ENCODE assay signal across 8 mouse cellular contexts in the genomic region with DNA sequence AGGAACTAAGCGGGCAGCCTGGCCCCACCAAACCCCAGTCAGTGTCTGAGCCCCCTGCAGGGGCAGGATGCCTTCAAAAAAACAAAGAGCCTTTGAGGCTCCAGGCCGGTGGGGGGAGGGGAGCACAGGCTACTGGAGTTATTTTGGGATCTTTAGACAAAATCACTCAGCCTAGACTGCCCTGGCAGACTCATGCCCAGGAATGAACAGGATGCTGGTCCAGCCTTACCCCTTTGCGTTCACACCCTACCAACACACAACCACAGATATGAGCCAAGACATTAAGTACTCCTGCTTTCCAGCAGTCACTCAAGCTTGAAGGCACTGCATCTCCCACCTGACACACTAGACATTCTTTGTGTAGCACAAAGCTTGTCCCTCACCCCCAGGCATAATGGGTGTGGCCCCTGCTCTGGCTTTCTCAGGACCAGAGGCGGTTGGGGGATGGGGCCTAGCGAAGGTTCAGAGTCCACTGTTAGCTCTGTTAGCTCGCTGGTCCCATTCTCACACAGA. TPM values are rescaled to one million over a fixed set of nuclear protein-coding genes. Genes with fewer than 3 reads are reported as not detected.
DNase-seq lines count a peak whose midpoint lies in the region; ATAC-seq and TF ChIP-seq lines count a peak whose summit lies in the region.

No protein-coding gene starts in this region.

- H3K27me3 ChIP-seq in cerebellum, adult 2 months (ENCODE audit: control insufficient read depth, insufficient read depth, low read length): no peaks in the 10 kb centered on the region
- H3K27me3 ChIP-seq in hindbrain, embryonic 13.5 days: no peaks in the 10 kb centered on the region
- H3K27me3 ChIP-seq in limb, embryonic 14.5 days (ENCODE audit: control insufficient read depth, insufficient read depth, low read length): no peaks in the 10 kb centered on the region
- H3K27me3 ChIP-seq in neural tube, embryonic 12.5 days (replicated peaks): no peaks in the 10 kb centered on the region

- no peak overlapping the region for H3K4me3 ChIP-seq in cerebellum, adult 2 months (replicated peaks; ENCODE audit: insufficient read depth, low read depth, low read length)
- H3K4me3 ChIP-seq in cortical plate, adult 2 months (ENCODE audit: insufficient read depth, low read length): no peak overlapping the region
- no peak overlapping the region for H3K4me3 ChIP-seq in hindbrain, embryonic 13.5 days
- H3K4me3 ChIP-seq in limb, embryonic 14.5 days (replicated peaks; ENCODE audit: low read length): no peak overlapping the region
- no peak overlapping the region for H3K4me3 ChIP-seq in neural tube, embryonic 12.5 days

- peak overlapping the region; percentile 33; the same call in 1 of the 2 replicates for H3K27ac ChIP-seq in cerebellum, adult 2 months (ENCODE audit: insufficient read depth, low read length)
- H3K27ac ChIP-seq in cortical plate, adult 2 months (ENCODE audit: insufficient read depth, low read length): peak overlapping the region; percentile 75
- H3K27ac ChIP-seq in hindbrain, embryonic 13.5 days: peak overlapping the region; percentile 89
- H3K27ac ChIP-seq in limb, embryonic 14.5 days (replicated peaks; ENCODE audit: low read depth, low read length): peak overlapping the region; percentile 34; the same call in 1 of the 2 replicates
- H3K27ac ChIP-seq in neural tube, embryonic 12.5 days: peak overlapping the region; percentile 75

- peak overlapping the region; percentile 60 for H3K9ac ChIP-seq in hindbrain, embryonic 13.5 days
- H3K9ac ChIP-seq in limb, embryonic 14.5 days (ENCODE audit: low read depth, low read length, severe bottlenecking): no peak overlapping the region
- peak overlapping the region; percentile 2; the same call in 1 of the 2 replicates for H3K9ac ChIP-seq in neural tube, embryonic 12.5 days

- 53% methylated on average over 6 of the region's 6 CpGs for WGBS in cerebellum, adult 2 months
- 8% methylated on average over 6 of the region's 6 CpGs for WGBS in hindbrain, embryonic 13.5 days
- 31% methylated on average over 6 of the region's 6 CpGs for WGBS in limb, embryonic 14.5 days
- 5% methylated on average over 6 of the region's 6 CpGs for WGBS in neural tube, embryonic 12.5 days

- peak; percentile 52 for ATAC-seq in hindbrain, embryonic 13.5 days (ENCODE audit: low FRiP score)
- peak; percentile 42 for ATAC-seq in limb, embryonic 14.5 days (ENCODE audit: low FRiP score, low read depth)
- ATAC-seq in neural tube, embryonic 12.5 days (ENCODE audit: low FRiP score, low read depth): peak; percentile 64

- peak overlapping the region; percentile 39 for H3K4me2 ChIP-seq in hindbrain, embryonic 13.5 days
- no peak overlapping the region for H3K4me2 ChIP-seq in limb, embryonic 14.5 days (replicated peaks; ENCODE audit: low read depth, low read length, severe bottlenecking)
- H3K4me2 ChIP-seq in neural tube, embryonic 12.5 days (replicated peaks): peak overlapping the region; percentile 47

- H3K36me3 ChIP-seq in hindbrain, embryonic 13.5 days: peaks cover 23% of the 10 kb centered on the region
- peaks cover 44% of the 10 kb centered on the region for H3K36me3 ChIP-seq in limb, embryonic 14.5 days (ENCODE audit: control insufficient read depth, insufficient read depth, low read length)
- peaks cover 51% of the 10 kb centered on the region for H3K36me3 ChIP-seq in neural tube, embryonic 12.5 days

- DNase-seq in cerebellum, adult 2 months: no peak
- no peak for DNase-seq in cerebellum, adult 11 months
- DNase-seq in limb, embryonic 14.5 days (ENCODE audit: low spot score): peak; percentile 23
- no peak for DNase-seq in gastrocnemius, adult 8-10 months (ENCODE audit: low spot score in 2 of 2)
- DNase-seq in T-cell, adult 2 months (ENCODE audit: low spot score): no peak

- H3K4me1 ChIP-seq in cerebellum, adult 2 months (ENCODE audit: control insufficient read depth, insufficient read depth, low read length): peaks cover 5% of the 10 kb centered on the region
- peaks cover 7% of the 10 kb centered on the region for H3K4me1 ChIP-seq in cortical plate, adult 2 months (ENCODE audit: control insufficient read depth, insufficient read depth, low read length)
- H3K4me1 ChIP-seq in hindbrain, embryonic 13.5 days (replicated peaks): peaks cover 100% of the 10 kb centered on the region
- peaks cover 34% of the 10 kb centered on the region for H3K4me1 ChIP-seq in limb, embryonic 14.5 days (ENCODE audit: control insufficient read depth, insufficient read depth, low read length)
- H3K4me1 ChIP-seq in neural tube, embryonic 12.5 days: peaks cover 98% of the 10 kb centered on the region

- no peaks in the 10 kb centered on the region for H3K9me3 ChIP-seq in hindbrain, embryonic 13.5 days
- no peaks in the 10 kb centered on the region for H3K9me3 ChIP-seq in limb, embryonic 14.5 days (ENCODE audit: control insufficient read depth, low read length)
- H3K9me3 ChIP-seq in neural tube, embryonic 12.5 days: no peaks in the 10 kb centered on the region

- no peak for TF ChIP-seq CTCF in cerebellum, adult 2 months (IDR thresholded peaks at IDR 0.05; ENCODE audit: borderline replicate concordance, insufficient read depth, low read depth, low read length)
- TF ChIP-seq CTCF in cortical plate, adult 2 months (IDR thresholded peaks at IDR 0.05; ENCODE audit: extremely low read depth, insufficient read depth, low read length): no peak

- no peak for TF ChIP-seq POLR2A in cerebellum, adult 2 months (IDR thresholded peaks at IDR 0.05; ENCODE audit: borderline replicate concordance, insufficient read depth, low read length)
- no peak for TF ChIP-seq POLR2A in cortical plate, adult 2 months (IDR thresholded peaks at IDR 0.05; ENCODE audit: extremely low read depth, insufficient read depth, low read length)
- TF ChIP-seq POLR2A in limb, embryonic 14.5 days (IDR thresholded peaks at IDR 0.05; ENCODE audit: borderline replicate concordance, extremely low read depth, insufficient read depth, insufficient read length): no peak

RNA-seq across cellular contexts. Expression of a gene that starts 8.4 kb away (rescaled TPM):
- polyA plus RNA-seq in cerebellum, adult 2 months (2012; rRNA removed): 109 and 111 TPM in 2 replicates
- polyA plus RNA-seq in cortical plate, adult 2 months (2012; rRNA removed): 186 and 206 TPM in 2 replicates
- polyA plus RNA-seq in hindbrain, embryonic 13.5 days (2015; fragmentation: Nextera tagmentation; extraction: Ambion mirVana): 120 and 132 TPM in 2 replicates
- polyA plus RNA-seq in limb, embryonic 14.5 days (2012; rRNA removed): 264 and 342 TPM in 2 replicates
- 78.5 and 92.2 TPM in 2 replicates for polyA plus RNA-seq in limb, embryonic 14.5 days (2014; fragmentation: Nextera tagmentation; extraction: Ambion mirVana)
- polyA plus RNA-seq in neural tube, embryonic 12.5 days (2016; fragmentation: Nextera tagmentation; extraction: Ambion mirVana): 149 and 165 TPM in 2 replicates
- total RNA-seq in gastrocnemius, adult 8-10 months (2022): 1 to 10 TPM; 3.3 to 5.9 (median 4.4) TPM

RNA-seq across cellular contexts. Expression of a gene that starts 11.8 kb away (rescaled TPM):
- 3.5 and 4.8 TPM in 2 replicates for polyA plus RNA-seq in cerebellum, adult 2 months (2012; rRNA removed)
- 5.6 and 8.8 TPM in 2 replicates for polyA plus RNA-seq in cortical plate, adult 2 months (2012; rRNA removed)
- 1.4 and 1.7 TPM in 2 replicates for polyA plus RNA-seq in hindbrain, embryonic 13.5 days (2015; fragmentation: Nextera tagmentation; extraction: Ambion mirVana)
- polyA plus RNA-seq in limb, embryonic 14.5 days (2012; rRNA removed): 1.4 and 1.7 TPM in 2 replicates
- 0.26 and 0.73 TPM in 2 replicates for polyA plus RNA-seq in limb, embryonic 14.5 days (2014; fragmentation: Nextera tagmentation; extraction: Ambion mirVana)
- 0.89 and 1.6 TPM in 2 replicates for polyA plus RNA-seq in neural tube, embryonic 12.5 days (2016; fragmentation: Nextera tagmentation; extraction: Ambion mirVana)
- total RNA-seq in gastrocnemius, adult 8-10 months (2022): under 1 TPM in 2 of 4 experiments, not detected in 2; 0.34 to 0.67 TPM

RNA-seq across cellular contexts. Expression of a gene that starts 14.2 kb away (rescaled TPM):
- 6.6 and 6.8 TPM in 2 replicates for polyA plus RNA-seq in cerebellum, adult 2 months (2012; rRNA removed)
- 3.5 and 3.7 TPM in 2 replicates for polyA plus RNA-seq in cortical plate, adult 2 months (2012; rRNA removed)
- 4.9 and 6.8 TPM in 2 replicates for polyA plus RNA-seq in hindbrain, embryonic 13.5 days (2015; fragmentation: Nextera tagmentation; extraction: Ambion mirVana)
- polyA plus RNA-seq in limb, embryonic 14.5 days (2012; rRNA removed): 2.2 and 2.4 TPM in 2 replicates
- polyA plus RNA-seq in limb, embryonic 14.5 days (2014; fragmentation: Nextera tagmentation; extraction: Ambion mirVana): 0.41 and 1.4 TPM in 2 replicates
- 6.8 and 7.0 TPM in 2 replicates for polyA plus RNA-seq in neural tube, embryonic 12.5 days (2016; fragmentation: Nextera tagmentation; extraction: Ambion mirVana)
- total RNA-seq in gastrocnemius, adult 8-10 months (2022): 1 to 10 TPM; 4.3 to 6.3 (median 4.8) TPM

RNA-seq across cellular contexts. Expression of a gene that starts 26.8 kb away (rescaled TPM):
- polyA plus RNA-seq in cerebellum, adult 2 months (2012; rRNA removed): 1.3 and 1.4 TPM in 2 replicates
- polyA plus RNA-seq in cortical plate, adult 2 months (2012; rRNA removed): 0.57 and 0.65 TPM in 2 replicates
- polyA plus RNA-seq in hindbrain, embryonic 13.5 days (2015; fragmentation: Nextera tagmentation; extraction: Ambion mirVana): 2.5 and 2.7 TPM in 2 replicates
- polyA plus RNA-seq in limb, embryonic 14.5 days (2012; rRNA removed): 0.25 and 0.54 TPM in 2 replicates
- polyA plus RNA-seq in limb, embryonic 14.5 days (2014; fragmentation: Nextera tagmentation; extraction: Ambion mirVana): 1.0 and 1.2 TPM in 2 replicates
- polyA plus RNA-seq in neural tube, embryonic 12.5 days (2016; fragmentation: Nextera tagmentation; extraction: Ambion mirVana): 1.7 and 2.0 TPM in 2 replicates
- 100 to 1,000 TPM; 149 to 208 (median 179) TPM for total RNA-seq in gastrocnemius, adult 8-10 months (2022)

RNA-seq across cellular contexts. Expression of a gene that starts 45.8 kb away (rescaled TPM):
- 93.4 and 101 TPM in 2 replicates for polyA plus RNA-seq in cerebellum, adult 2 months (2012; rRNA removed)
- 70.6 and 79.0 TPM in 2 replicates for polyA plus RNA-seq in cortical plate, adult 2 months (2012; rRNA removed)
- 26.4 and 26.6 TPM in 2 replicates for polyA plus RNA-seq in hindbrain, embryonic 13.5 days (2015; fragmentation: Nextera tagmentation; extraction: Ambion mirVana)
- 104 and 133 TPM in 2 replicates for polyA plus RNA-seq in limb, embryonic 14.5 days (2012; rRNA removed)
- 32.2 and 36.6 TPM in 2 replicates for polyA plus RNA-seq in limb, embryonic 14.5 days (2014; fragmentation: Nextera tagmentation; extraction: Ambion mirVana)
- polyA plus RNA-seq in neural tube, embryonic 12.5 days (2016; fragmentation: Nextera tagmentation; extraction: Ambion mirVana): 27.3 and 29.0 TPM in 2 replicates
- 1 to 10 TPM; 5.5 to 6.6 (median 6.2) TPM for total RNA-seq in gastrocnemius, adult 8-10 months (2022)

Comparison
In these comparisons a context has a peak if more than half of its experiments do, and no peak if none do; other contexts are left out.
1. H3K27ac ChIP-seq: peak in every context shown above with its lines; median percentile 89 in hindbrain, embryonic 13.5 days; 75 in cortical plate, adult 2 months; 75 in neural tube, embryonic 12.5 days; 34 in limb, embryonic 14.5 days; 33 in cerebellum, adult 2 months.